Mouse (Mus musculus): Measurements from ENCODE around the gene Creb3l2. TPM values are rescaled to one million over a fixed set of nuclear protein-coding genes. Genes with fewer than 3 reads are reported as not detected.

The Creb3l2 gene
- 2.8 and 3.1 TPM in 2 replicates for polyA plus RNA-seq (2015; fragmentation: Nextera tagmentation; extraction: Ambion mirVana)

GRCm38 (mm10) chr6:37442041-37442667, at the start of gene Creb3l2:
TSS of gene Creb3l2 (minus strand) at chr6:37442146.

GRCm38 (mm10) chr6:37299562-37300390, 142.2 kb downstream of the Creb3l2 start, which contains the start of gene Dgki:
TSS of gene Dgki (minus strand) at chr6:37300184.

Other genes with a start within 250 kb of the Creb3l2 start
- 7.5 and 7.8 TPM in 2 replicates for gene Dgki, start 142.0 kb downstream of the Creb3l2 start, polyA plus RNA-seq (2015; fragmentation: Nextera tagmentation; extraction: Ambion mirVana)
- not detected in 2 replicates for gene Akr1d1, start 88.0 kb upstream of the Creb3l2 start, polyA plus RNA-seq (2015; fragmentation: Nextera tagmentation; extraction: Ambion mirVana)